Mouse (Mus musculus) embryonic facial prominence, embryonic 12.5 days (tissue): Measurements from ENCODE around the gene Pxdc1. TPM values are rescaled to one million over a fixed set of nuclear protein-coding genes. Genes with fewer than 3 reads are reported as not detected.

Experiments
- ATAC-seq: fragments of 200-750 bp; cut with Nextera tagmentation; 2 replicates; pipeline ENCODE4 v1.8.0; 2017; ENCODE audit not compliant: insufficient number of reproducible peaks, insufficient read depth, low FRiP score, low TSS enrichment
- H3K27ac ChIP-seq: fragments of 300-500 bp; sonication (generic); 2 replicates; pipeline ENCODE4 v1.5.1; 2016; ENCODE audit warnings: mild to moderate bottlenecking
- H3K27me3 ChIP-seq: fragments of 300-500 bp; sonication (generic); 2 replicates; pipeline ENCODE4 v1.6.1; 2016; ENCODE audit warnings: mild to moderate bottlenecking, moderate library complexity
- H3K36me3 ChIP-seq: fragments of 300-500 bp; sonication (generic); 2 replicates; pipeline ENCODE4 v1.6.1; 2016; ENCODE audit warnings: mild to moderate bottlenecking
- H3K4me1 ChIP-seq: fragments of 300-500 bp; sonication (generic); 2 replicates; pipeline ENCODE4 v1.6.1; 2016
- H3K4me2 ChIP-seq: fragments of 300-500 bp; sonication (generic); replicated peaks from 2 replicates; pipeline ENCODE4 v1.6.1; 2016; ENCODE audit warnings: mild to moderate bottlenecking, moderate library complexity
- H3K4me3 ChIP-seq: fragments of 300-500 bp; sonication (generic); 2 replicates; pipeline ENCODE4 v1.5.1; 2016; ENCODE audit warnings: mild to moderate bottlenecking
- H3K9ac ChIP-seq: fragments of 300-500 bp; sonication (generic); 2 replicates; pipeline ENCODE4 v1.6.1; 2016; ENCODE audit warnings: mild to moderate bottlenecking, moderate library complexity
- H3K9me3 ChIP-seq: fragments of 300-500 bp; sonication (generic); 2 replicates; pipeline ENCODE4 v1.6.1; 2016; ENCODE audit warnings: mild to moderate bottlenecking, moderate library complexity
- WGBS: fragments of 180-500 bp; shearing (Covaris S2); methylation state at CpG from one replicate; pipeline ENCODE4 v1.1.7; 2016; 5-methylcytosine and 5-hydroxymethylcytosine counted together
- polyA plus RNA-seq: library from polyadenylated mRNA; unstranded; fragments of >200 nt; fragmentation: Nextera tagmentation; extraction: Ambion mirVana; gene quantifications from 2 replicates; pipeline ENCODE4 v1.2.1, GENCODE M21; 2016

Gene Pxdc1
- polyA plus RNA-seq, 1 experiment from 2014 or later: 15.5 TPM

GRCm38 (mm10) chr13:34650371-34650770, 2.9 kb downstream of the Pxdc1 start:
- Histone ChIP-seq H3K4me1 (peaks cover 15% of the 10 kb centered on the region; the same call in 1 of the 2 replicates), H3K4me3 (peak overlapping the region; percentile 58), H3K4me2 (peak overlapping the region; percentile 89), H3K27me3 (peaks cover 34% of the 10 kb centered on the region), H3K36me3 (no peaks in the 10 kb centered on the region), H3K9ac (no peak overlapping the region), H3K27ac (no peak overlapping the region), H3K9me3 (no peaks in the 10 kb centered on the region)
- WGBS: 45% methylated on average over 6 of the region's 6 CpGs
- no peak for ATAC-seq

DNA sequence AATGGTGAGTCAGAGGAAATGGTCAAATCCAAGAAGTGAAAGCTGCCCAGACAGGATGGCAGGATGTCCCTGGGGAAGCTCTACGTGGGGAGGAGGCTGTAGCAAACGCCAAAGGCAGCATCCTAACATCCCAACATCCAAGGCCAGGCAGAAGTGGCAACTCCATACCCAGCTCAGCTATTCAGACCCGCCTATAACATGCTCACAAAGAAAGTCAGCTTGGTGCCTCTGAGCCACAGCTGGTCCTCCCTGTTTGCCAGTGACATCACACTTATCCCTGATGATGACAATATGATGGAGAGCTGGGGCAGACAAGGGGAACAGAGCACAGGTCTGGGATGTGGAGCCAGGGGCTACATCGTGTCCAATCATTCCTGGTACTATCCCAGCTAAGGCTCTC, 5.5 kb downstream of the Pxdc1 start:
- WGBS: 62% methylated on average over 4 of the region's 4 CpGs
- H3K4me3 ChIP-seq: no peak overlapping the region
- H3K36me3 ChIP-seq: no peaks in the 10 kb centered on the region
- H3K27me3 ChIP-seq: peaks cover 32% of the 10 kb centered on the region
- no peak overlapping the region for H3K4me2 ChIP-seq
- no peak for ATAC-seq
- H3K9me3 ChIP-seq: no peaks in the 10 kb centered on the region
- H3K27ac ChIP-seq: no peak overlapping the region
- H3K9ac ChIP-seq: no peak overlapping the region
- H3K4me1 ChIP-seq: peaks cover 9% of the 10 kb centered on the region; the same call in 1 of the 2 replicates

DNA sequence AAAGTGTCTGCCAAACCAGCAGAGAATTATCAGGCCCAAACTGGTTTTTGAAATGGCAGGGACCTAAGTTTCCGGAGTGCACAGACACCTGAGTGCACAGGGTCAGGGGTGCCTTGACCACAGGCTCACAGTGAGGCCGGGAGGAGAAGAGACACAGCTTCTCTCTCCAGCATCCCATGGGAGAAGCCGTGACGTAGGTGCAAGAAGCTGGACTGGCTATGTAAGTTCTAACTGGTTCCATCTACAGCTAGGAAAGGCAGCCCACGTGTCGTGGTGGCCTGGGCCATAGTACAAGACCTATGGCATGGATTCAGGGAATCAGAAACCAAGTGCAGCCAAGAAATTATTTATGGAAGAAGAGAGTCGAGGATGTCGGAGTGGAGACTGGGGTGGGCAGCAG, 6.1 kb downstream of the Pxdc1 start:
- H3K4me1 ChIP-seq: peaks cover 9% of the 10 kb centered on the region; the same call in 1 of the 2 replicates
- no peak for ATAC-seq

GRCm38 (mm10) chr13:34646240-34646750, 7.0 kb downstream of the Pxdc1 start:
- H3K27me3 ChIP-seq: peaks cover 19% of the 10 kb centered on the region

More for the DNA sequence above, 6.1 kb downstream of the Pxdc1 start:
- no peak overlapping the region for H3K4me2 ChIP-seq
- H3K4me3 ChIP-seq: no peak overlapping the region
- WGBS: 83% methylated on average over 8 of the region's 8 CpGs
- H3K9ac ChIP-seq: no peak overlapping the region
- H3K36me3 ChIP-seq: no peaks in the 10 kb centered on the region
- peaks cover 28% of the 10 kb centered on the region for H3K27me3 ChIP-seq
- no peaks in the 10 kb centered on the region for H3K9me3 ChIP-seq
- H3K27ac ChIP-seq: no peak overlapping the region

GRCm38 (mm10) chr13:34645519-34645918, 7.8 kb downstream of the Pxdc1 start:
- 91% methylated on average over 5 of the region's 5 CpGs for WGBS
- H3K4me1 ChIP-seq: no peaks in the 10 kb centered on the region
- no peak overlapping the region for H3K4me2 ChIP-seq
- ATAC-seq: no peak
- peaks cover 11% of the 10 kb centered on the region for H3K27me3 ChIP-seq
- no peak overlapping the region for H3K4me3 ChIP-seq
- no peaks in the 10 kb centered on the region for H3K9me3 ChIP-seq
- H3K36me3 ChIP-seq: no peaks in the 10 kb centered on the region
- H3K27ac ChIP-seq: no peak overlapping the region
- H3K9ac ChIP-seq: no peak overlapping the region

More at GRCm38 (mm10) chr13:34646240-34646750, 7.0 kb downstream of the Pxdc1 start:
- ATAC-seq: no peak
- WGBS: 77% methylated on average over 7 of the region's 7 CpGs
- Histone ChIP-seq H3K27ac (no peak overlapping the region), H3K36me3 (no peaks in the 10 kb centered on the region), H3K9me3 (no peaks in the 10 kb centered on the region), H3K4me3 (no peak overlapping the region), H3K9ac (no peak overlapping the region), H3K4me1 (peaks cover 5% of the 10 kb centered on the region; the same call in 1 of the 2 replicates), H3K4me2 (no peak overlapping the region)

- H3K9me3 ChIP-seq: no peaks in the 10 kb centered on the region
- no peaks in the 10 kb centered on the region for H3K4me1 ChIP-seq
- WGBS: 73% methylated on average over 14 of the region's 14 CpGs
- no peak overlapping the region for H3K27ac ChIP-seq
- H3K9ac ChIP-seq: no peak overlapping the region
- H3K27me3 ChIP-seq: 0 out of 2 replicates have a peak, but pooled peaks cover 5% of the 10 kb centered on the region
- no peak for ATAC-seq
- no peak overlapping the region for H3K4me3 ChIP-seq
- no peak overlapping the region for H3K4me2 ChIP-seq
- H3K36me3 ChIP-seq: no peaks in the 10 kb centered on the region
Measured at GRCm38 (mm10) chr13:34644401-34644800, 8.9 kb downstream of the Pxdc1 start.

GRCm38 (mm10) chr13:34643926-34644325, 9.4 kb downstream of the Pxdc1 start:
- Histone ChIP-seq H3K36me3 (no peaks in the 10 kb centered on the region), H3K9ac (no peak overlapping the region), H3K9me3 (no peaks in the 10 kb centered on the region), H3K4me3 (no peak overlapping the region), H3K4me2 (no peak overlapping the region), H3K27me3 (0 out of 2 replicates have a peak, but pooled peaks cover 5% of the 10 kb centered on the region), H3K27ac (no peak overlapping the region), H3K4me1 (no peaks in the 10 kb centered on the region)
- ATAC-seq: no peak
- WGBS: 67% methylated on average over 4 of the region's 4 CpGs

DNA sequence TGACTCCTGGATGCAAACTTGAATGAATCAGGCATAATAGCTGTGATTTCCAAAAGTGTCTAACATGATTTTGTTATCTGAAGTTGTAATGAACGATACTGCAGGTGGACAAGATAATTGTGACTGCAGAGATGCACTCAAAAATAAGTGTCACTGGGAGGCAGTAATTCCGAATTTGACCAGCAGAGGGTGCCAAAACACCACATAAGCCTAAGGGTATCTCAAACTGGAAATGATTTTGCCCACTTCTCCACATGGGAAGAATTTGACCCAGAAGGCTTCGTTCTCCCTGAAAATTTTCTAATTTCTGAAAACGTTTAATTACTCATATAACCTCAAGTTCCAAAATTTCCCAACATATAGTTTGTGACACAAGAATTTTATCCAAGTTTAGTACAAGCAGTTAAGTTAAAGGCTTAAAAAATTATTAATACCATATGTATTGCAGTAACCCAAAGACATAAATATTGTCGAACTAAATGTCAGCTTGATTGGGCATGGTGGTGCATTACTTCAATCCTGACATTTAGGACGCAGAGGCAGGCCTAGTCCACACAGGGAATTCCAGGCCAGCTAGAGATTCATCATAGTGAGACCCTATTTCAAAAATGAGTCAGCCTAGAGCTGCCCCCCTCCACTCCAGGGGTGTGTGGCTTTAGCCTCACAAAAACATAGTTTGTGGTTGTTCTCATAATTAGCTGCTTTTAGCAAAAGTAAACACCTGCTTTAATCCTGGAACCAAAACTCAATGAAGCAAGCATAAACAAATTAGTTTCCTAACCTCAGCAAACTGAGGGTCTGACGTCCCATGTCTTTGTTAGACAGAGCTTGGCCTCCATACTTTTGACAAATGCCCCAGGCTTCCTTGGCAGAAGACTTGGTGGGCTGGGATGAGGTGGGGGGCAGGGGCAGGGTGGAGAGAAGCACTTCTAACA, 10.1 kb downstream of the Pxdc1 start:
- no peak for ATAC-seq
- H3K27me3 ChIP-seq: 0 out of 2 replicates have a peak, but pooled peaks cover 2% of the 10 kb centered on the region
- no peak overlapping the region for H3K4me3 ChIP-seq
- no peak overlapping the region for H3K9ac ChIP-seq
- 22% methylated on average over 7 of the region's 7 CpGs for WGBS
- H3K9me3 ChIP-seq: no peaks in the 10 kb centered on the region
- H3K36me3 ChIP-seq: no peaks in the 10 kb centered on the region
- H3K27ac ChIP-seq: no peak overlapping the region
- H3K4me2 ChIP-seq: no peak overlapping the region
- no peaks in the 10 kb centered on the region for H3K4me1 ChIP-seq

DNA sequence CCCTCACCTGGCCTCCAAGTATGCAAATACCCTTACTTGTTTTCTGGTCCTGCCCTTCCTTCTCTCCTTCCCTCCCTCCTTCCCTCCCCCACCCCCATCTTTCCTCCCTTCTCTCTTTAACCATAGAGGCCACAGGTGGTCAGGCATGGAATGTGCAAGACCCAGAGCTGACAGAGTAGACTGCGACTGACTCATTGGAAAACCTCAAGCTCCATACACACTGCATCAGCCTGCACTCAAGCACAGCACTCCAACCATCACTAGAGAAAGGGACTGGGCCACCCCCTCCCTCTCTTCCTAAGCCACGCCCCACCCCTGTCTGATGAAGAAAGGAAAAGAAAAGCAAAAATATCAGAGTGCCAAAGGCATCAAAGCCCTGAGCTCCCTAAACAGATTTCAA, 12.2 kb downstream of the Pxdc1 start:
- no peak overlapping the region for H3K27ac ChIP-seq
- H3K4me2 ChIP-seq: no peak overlapping the region
- H3K4me3 ChIP-seq: no peak overlapping the region
- H3K27me3 ChIP-seq: no peaks in the 10 kb centered on the region
- ATAC-seq: no peak
- no peaks in the 10 kb centered on the region for H3K36me3 ChIP-seq
- H3K4me1 ChIP-seq: no peaks in the 10 kb centered on the region
- no peaks in the 10 kb centered on the region for H3K9me3 ChIP-seq
- 61% methylated on average over 2 of the region's 2 CpGs for WGBS
- no peak overlapping the region for H3K9ac ChIP-seq

DNA sequence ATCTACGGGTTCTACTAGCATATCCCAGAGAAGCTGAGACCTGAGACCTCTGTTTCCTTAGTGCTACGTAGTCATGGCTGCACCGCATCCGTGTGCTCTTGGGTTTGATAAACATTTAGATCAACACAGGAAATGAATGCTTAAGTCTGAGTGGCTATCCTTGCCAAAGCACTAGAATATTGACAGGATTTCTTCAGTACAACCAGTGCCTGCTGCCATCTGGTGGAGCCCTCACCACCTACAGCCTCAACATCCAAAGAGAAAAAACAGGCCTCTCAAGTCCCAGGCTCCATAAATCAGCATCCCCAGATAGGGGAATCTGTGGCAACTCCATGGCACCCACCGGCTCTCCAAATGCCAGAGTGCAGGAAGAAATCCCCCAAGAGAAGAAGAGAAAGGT, 17.3 kb downstream of the Pxdc1 start:
- no peaks in the 10 kb centered on the region for H3K36me3 ChIP-seq
- 48% methylated on average over 5 of the region's 5 CpGs for WGBS
- H3K27me3 ChIP-seq: no peaks in the 10 kb centered on the region
- H3K9me3 ChIP-seq: no peaks in the 10 kb centered on the region
- no peak overlapping the region for H3K9ac ChIP-seq
- H3K4me1 ChIP-seq: no peaks in the 10 kb centered on the region
- H3K27ac ChIP-seq: no peak overlapping the region
- no peak overlapping the region for H3K4me2 ChIP-seq
- no peak overlapping the region for H3K4me3 ChIP-seq
- ATAC-seq: no peak

GRCm38 (mm10) chr13:34630319-34630718, 23.0 kb downstream of the Pxdc1 start:
- H3K4me3 ChIP-seq: no peak overlapping the region
- H3K27me3 ChIP-seq: no peaks in the 10 kb centered on the region
- H3K9ac ChIP-seq: no peak overlapping the region
- no peak for ATAC-seq
- H3K36me3 ChIP-seq: no peaks in the 10 kb centered on the region
- H3K27ac ChIP-seq: no peak overlapping the region
- no peaks in the 10 kb centered on the region for H3K9me3 ChIP-seq
- no peaks in the 10 kb centered on the region for H3K4me1 ChIP-seq
- H3K4me2 ChIP-seq: no peak overlapping the region
- WGBS: 95% methylated on average over 8 of the region's 8 CpGs

DNA sequence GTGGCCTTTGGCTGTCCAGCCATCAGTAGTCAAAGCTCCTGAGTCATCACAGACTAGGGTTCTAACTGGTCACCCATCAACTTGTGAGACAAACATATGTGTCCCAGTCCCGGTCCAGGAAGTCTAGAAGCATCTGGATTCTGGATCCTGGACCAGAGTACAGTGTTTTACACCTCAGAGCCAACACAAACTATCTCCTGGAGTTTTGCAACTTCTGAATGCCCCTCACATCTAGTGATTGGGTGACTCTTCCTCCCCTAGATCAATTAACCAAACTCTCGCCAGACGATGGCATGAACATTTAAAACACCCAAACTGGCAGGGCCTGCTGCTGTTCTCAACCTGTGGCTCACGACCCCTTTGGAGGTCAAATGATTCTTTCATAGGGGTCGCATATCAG, 23.5 kb downstream of the Pxdc1 start:
- H3K27ac ChIP-seq: no peak overlapping the region
- H3K4me2 ChIP-seq: no peak overlapping the region
- H3K4me3 ChIP-seq: no peak overlapping the region
- H3K9ac ChIP-seq: no peak overlapping the region
- H3K4me1 ChIP-seq: no peaks in the 10 kb centered on the region
- H3K9me3 ChIP-seq: no peaks in the 10 kb centered on the region
- H3K27me3 ChIP-seq: no peaks in the 10 kb centered on the region
- 88% methylated on average over 5 of the region's 5 CpGs for WGBS
- H3K36me3 ChIP-seq: no peaks in the 10 kb centered on the region
- ATAC-seq: no peak
